Mouse (Mus musculus) frontal cortex, postnatal 36 days (tissue): ENCODE measurements at regions not wholly inside any gene's neighbourhood (a gene's known extent, or its start where the extent isn't known, plus 50 kb on each side); places are given as distances from the start of the nearest gene placed in this dataset.

Experiments used
- DNase-seq, 2 experiments: peaks; one replicate each; pipeline ENCODE4 v3.0.0; 2022; ENCODE audit warnings: low spot score in 2 of 2

DNA sequence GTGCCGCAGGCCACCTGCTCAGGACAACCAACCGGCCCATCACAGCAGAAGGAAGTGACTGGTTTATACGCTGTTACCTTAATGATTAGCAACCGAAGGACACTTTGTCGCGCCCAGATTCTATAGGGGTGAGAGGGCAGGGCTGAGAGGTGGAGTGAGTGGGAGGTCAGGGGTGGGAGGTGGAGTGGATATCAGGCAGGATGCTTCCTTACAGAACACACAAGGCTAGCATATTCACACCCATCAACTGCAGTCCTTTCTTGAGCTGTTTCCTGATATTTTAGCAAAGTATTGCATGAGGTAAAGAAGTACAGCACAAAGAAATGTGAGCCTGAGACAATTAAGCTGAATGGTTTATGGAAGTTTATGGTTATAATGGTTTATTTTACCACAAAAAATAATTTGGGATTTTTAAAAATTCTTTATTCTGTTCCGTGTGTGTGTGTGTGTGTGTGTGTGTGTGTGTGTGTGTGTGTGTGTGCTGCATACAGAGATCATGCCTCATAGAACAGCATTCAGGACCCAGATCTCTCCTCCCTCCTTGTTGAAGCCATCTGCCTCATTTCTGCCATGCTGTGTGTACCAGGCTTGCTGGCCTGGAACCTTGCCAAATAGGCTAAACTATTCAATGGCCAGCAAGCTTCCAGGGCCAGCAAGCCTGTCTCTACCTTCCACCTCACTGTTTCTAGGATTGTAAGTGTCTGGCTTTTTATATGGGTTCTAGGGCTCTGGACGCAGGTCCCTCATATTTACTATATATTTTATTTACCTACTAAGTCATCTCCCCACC lies 190.5 kb downstream of the Prkcq start:
- no peak for DNase-seq

- DNase-seq, result no peak
Observed at GRCm38 (mm10) chr2:11359280-11359679, 187.4 kb downstream of the Prkcq start.

DNA sequence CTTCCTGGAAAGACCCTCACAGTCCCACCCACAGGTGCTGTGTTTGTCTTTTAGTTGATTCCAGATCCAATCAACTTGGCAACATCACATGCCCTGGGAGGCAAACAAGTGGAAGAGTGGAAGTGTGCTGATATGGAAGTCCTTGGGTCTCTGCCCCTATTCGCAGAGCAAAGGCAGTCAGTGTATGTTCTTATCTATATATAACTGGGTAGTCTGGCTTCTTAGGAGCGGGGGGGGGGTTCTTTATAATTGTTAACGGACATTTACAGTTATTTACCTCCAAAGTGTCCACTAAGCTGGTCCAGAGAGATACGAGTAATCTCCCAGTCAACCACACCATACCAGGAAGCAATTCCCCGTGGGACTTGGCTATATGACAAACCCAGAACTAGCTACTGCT lies 184.8 kb downstream of the Prkcq start:
- no peak for DNase-seq

GRCm38 (mm10) chr2:11355594-11355993 lies 183.7 kb downstream of the Prkcq start:
- no peak for DNase-seq
